Mouse (Mus musculus) spleen, adult 2 months (tissue): ENCODE measurements around the gene Psd.

Experiments used
- CTCF ChIP-seq: fragments of 200-500 bp; IDR thresholded peaks from 2 replicates; pipeline ENCODE4 v1.5.1; 2011; ENCODE audit warnings: mild to moderate bottlenecking, inconsistent platforms; ENCODE audit not compliant: insufficient read depth, insufficient read length, insufficient replicate concordance; ENCODE audit errors: extremely low read depth
- POLR2A ChIP-seq: fragments of 200-500 bp; IDR thresholded peaks from 2 replicates; pipeline ENCODE4 v1.6.1; 2011; ENCODE audit warnings: low read depth, low read length, inconsistent platforms

DNA sequence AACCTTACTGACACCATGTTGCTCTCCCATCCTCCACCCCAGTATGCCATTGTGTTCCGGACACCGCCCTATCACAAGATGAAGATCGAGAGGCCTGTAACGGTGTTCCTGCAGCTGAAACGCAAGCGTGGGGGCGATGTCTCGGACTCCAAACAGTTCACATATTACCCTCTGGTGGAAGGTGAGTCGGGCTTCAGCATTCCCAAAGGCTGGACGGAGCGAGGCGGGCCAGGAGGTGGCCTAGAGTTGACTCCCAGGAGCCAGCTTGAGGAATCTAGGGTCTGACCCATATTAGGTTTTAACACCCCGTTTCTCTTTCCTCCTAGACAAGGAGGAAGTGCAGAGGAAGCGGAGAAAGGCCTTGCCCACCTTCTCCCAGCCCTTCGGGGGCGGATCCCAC is 18.7 kb downstream of the Psd start:
- TF ChIP-seq POLR2A (no peak), CTCF (no peak)
